Mouse (Mus musculus): Measurements from ENCODE around the gene Glis3. TPM values are rescaled to one million over a fixed set of nuclear protein-coding genes. Genes with fewer than 3 reads are reported as not detected.

The Glis3 gene
- 1 to 10 TPM; 1.2 to 1.3 TPM for total RNA-seq (2021)
- long read RNA-seq, experiment 1 = 0 reads
- long read RNA-seq, experiment 2 = 0 reads

DNA sequence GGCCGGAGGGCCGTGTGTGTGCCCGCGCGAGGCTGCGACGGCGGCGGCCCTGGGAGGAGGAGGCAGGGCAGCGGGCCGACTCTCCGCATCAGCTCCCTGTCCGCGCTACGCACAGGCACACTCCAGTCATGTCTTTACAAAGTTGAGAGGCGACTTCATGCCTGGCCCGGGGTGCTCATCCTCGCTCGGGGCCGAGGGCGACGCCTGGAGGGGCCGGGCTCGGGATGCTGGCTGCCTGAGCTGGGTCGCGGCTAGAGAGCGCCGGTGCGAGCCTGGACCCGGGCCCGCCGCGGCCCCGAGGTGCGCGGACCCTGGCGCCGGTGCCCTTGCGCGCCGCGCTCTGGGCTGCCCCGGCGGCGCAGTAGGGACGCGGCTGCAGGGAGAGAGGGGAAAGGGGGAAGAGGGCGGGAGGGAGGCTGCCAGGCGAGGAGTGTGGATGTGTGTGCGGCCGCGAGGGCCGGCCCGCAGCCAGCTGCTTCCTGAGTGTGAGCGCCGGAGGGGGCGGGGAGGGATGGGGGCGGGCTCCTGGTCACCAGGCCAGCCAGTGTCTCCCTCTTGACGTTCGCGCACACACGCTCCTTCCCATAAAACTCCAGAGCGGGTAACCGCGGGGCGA, at the start of gene Glis3:
Glis3 (minus strand) TSS at position 302 of the 616 bp plus-strand sequence.
- intact Hi-C loops (cut with DNase I) = no loop called here
- DNase-seq = peak; percentile 66 to 75

DNA sequence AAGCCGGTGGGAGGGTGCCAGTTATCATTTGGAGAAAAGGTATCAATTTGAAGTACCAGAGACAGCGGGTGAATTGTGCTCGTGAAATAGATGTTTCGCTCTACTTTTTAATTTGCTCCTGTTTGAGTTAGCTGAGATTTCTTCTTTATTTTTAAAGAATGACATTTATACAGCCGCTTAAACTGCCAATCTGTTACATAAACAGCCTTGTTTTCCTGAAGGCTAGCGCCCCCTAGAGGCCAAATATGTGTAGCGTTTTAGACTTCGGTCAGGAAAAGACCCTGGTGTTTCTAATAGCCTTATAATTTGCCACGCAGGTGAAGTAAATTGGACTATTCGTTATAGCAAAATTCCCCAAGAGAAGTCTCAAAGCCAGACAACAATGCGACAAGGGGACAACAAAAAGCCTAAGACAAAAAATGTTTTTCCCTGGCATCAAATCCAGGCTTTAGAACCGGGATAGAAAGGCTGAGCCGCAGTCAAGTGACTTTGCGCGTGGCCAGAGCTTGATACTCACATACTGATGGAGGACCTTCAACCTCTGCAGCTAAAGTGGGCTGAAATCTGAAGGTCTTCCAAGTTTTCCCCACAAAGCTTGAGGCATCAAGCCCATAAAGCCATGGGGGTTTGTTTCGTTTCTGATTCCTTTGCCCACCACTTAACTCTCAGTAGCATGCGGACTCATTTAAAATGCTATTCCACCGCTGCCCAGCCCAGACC, 46.4 kb upstream of the Glis3 start:
- intact Hi-C loops (cut with DNase I) = loop anchor here (1.0 to 10.0 kb wide), 2 partner anchors 563 to 1282 kb away; no protein-coding TSS in a partner anchor
- peak; percentile 44 to 76 for DNase-seq

DNA sequence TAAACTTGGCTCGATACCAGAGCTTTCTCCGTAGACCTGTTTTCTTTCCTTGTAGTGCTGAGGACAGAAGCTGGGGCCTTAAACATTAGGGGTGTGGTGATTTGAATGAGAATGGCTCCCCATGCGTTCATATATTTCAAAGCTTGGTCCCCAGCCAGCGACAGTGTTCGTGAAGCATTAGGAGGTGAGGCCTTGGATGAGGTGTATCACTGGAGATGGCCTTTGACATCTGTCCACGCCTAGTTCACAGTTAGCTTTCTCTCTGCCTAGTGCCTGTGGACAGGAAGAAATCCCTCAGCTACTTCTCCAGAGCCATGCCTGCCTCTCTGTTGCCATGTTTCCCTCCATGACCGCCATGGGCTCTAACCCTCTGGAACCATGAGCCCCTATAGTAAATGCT, 44.8 kb upstream of the Glis3 start:
- DNase-seq = no peak

DNA sequence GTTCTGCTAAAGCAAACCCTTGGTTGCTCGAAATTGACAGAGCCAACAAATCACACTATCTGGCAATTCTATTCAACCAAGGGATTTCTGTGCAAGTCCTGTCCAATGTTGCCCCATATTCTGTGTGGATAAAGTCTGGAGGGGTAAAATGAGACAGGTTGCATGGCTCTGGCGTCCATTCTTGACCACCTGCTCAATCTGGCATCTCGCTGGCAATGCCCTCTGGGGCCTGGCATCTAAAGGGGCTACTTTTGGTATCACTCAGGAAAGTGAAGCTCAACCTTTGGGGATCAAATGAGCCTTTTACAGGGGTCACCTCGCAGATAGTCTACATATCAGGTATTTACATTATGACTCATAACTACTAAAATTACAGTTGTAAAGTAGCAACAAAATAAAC, 42.7 kb upstream of the Glis3 start:
- intact Hi-C loops (cut with DNase I) = loop anchor here (10.0 kb wide), 1 partner anchor 1278 kb away; no protein-coding TSS in a partner anchor

More for the DNA sequence above, 44.8 kb upstream of the Glis3 start:
- intact Hi-C loops (cut with DNase I) = loop anchor here (10.0 kb wide), 1 partner anchor 1280 kb away; no protein-coding TSS in a partner anchor

DNA sequence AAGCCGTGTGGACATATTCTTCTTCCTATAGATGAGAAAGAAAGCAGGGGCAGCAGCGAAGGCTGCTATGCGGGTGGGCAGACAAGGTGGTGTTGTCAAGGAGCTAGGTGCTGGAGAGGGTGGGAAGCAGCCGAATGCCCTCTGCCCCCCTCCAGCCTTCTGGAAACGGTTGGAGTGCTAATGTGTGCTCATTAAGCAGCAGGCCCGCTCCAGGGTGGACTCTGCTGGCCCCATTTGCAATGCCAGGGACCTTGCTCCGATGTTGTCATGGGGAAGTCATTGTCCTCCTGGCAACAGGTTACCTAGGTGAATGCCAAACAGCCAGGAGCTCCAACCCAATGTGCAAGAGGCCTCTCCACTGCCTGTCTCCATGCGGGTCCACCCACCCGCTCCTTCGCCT, 42.0 kb upstream of the Glis3 start:
- DNase-seq = no peak
- intact Hi-C loops (cut with DNase I) = loop anchor here (10.0 kb wide), 1 partner anchor 1277 kb away; no protein-coding TSS in a partner anchor

More for the DNA sequence above, 42.7 kb upstream of the Glis3 start:
- no peak for DNase-seq

DNA sequence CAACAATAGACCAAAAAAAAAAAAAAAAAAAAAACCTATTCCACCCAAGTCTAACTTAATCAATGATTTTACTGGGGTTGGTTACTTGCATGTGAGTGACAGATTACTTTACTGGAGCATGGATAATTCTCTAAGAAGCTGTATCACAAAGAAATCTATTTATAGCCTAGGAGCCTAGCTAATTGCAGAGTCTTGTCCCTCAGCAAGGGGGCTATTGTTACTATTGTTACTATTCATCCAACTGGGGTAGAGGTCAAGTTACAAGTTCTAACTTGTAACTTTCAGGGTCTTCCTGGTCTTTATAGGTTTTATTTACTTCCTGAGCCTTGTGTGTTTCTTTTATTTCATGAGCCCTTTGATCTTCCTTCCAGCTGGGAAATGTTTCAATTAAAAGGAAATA, 40.1 kb upstream of the Glis3 start:
- intact Hi-C loops (cut with DNase I) = loop anchor here (10.0 kb wide), 1 partner anchor 1275 kb away; no protein-coding TSS in a partner anchor
- DNase-seq = no peak

DNA sequence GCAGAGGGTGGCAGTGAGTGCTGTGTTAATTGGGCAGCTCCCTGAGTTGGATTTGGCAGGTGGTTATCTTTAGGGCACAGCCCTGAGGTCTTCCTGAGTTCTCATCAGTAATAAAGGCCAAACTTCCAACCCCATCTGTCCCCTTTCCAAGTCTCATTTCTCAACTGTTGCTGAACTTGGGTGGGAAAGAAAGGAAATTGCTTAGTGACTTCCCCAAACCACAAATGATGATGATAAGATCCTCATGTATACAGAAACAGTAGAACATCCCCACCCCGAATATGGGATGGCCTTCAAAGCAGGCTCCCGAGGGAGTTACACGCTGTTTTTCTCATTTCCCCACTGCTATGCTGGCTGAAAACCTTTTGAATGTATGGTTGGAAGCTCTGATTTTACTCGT, 34.8 kb upstream of the Glis3 start:
- intact Hi-C loops (cut with DNase I) = loop anchor here (10.0 kb wide), 1 partner anchor 310 kb away; no protein-coding TSS in a partner anchor
- DNase-seq = no peak

DNA sequence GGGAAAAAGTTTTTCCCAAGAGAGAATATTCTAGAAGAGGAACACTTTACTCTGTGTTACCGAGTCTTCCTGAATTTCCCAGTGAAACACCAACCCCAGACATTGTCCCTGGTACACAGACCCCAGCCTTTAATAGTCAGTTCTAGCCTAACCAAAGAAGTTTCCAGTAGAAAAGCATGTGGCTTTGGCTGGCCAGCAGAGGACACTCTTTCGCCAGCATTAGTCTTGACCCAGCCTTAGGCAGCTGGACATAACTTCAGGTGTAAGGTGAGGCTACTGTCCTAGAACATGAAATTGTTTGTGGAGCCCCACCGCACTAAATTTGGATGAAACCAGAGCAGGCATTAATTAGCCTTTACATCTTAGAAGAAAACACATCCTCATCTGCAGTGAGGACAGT, 17.8 kb upstream of the Glis3 start:
- DNase-seq = no peak
- intact Hi-C loops (cut with DNase I) = loop anchor here (2.0 kb wide), 1 partner anchor 61 kb away; no protein-coding TSS in a partner anchor

DNA sequence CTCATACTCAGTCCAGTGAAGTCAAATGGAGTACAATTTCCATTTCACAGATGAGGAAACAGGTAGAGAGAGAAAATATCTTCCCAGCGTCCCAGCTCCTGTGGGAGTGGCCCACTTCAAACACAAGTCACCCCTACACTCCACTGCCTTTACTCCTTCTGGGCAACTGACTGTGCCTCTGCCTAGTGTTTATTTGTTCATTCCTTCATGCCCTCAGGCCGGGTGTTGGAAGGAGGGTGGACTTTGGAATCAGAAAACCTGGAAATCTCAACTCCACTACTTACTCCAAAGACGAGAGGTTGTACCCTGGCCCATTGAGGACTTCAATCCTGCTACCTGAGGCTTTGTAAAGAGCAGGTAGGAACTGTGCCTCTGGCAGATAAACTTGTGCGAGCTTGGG, 6.5 kb upstream of the Glis3 start:
- intact Hi-C loops (cut with DNase I) = no loop called here
- DNase-seq = no peak

DNA sequence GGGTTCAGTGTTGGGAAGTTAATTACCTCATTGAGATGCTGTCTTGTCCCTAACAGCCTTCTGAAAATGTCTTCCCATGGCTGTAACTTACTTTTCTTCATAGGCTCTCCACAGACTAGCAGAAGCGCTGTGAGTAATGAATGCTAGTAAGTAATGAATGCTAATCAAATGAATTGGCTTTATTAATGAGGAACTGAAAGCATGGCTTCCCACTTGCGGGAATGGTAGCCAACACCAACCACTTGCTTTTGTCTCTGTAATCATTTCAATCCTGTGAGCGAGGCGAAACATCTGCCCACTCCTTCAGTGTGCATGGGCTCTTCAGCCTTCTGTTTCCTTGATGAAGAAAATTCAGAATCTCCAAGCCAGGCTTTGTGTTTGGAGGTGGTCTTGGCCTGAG, 5.6 kb upstream of the Glis3 start:
- no peak for DNase-seq
- intact Hi-C loops (cut with DNase I) = no loop called here

DNA sequence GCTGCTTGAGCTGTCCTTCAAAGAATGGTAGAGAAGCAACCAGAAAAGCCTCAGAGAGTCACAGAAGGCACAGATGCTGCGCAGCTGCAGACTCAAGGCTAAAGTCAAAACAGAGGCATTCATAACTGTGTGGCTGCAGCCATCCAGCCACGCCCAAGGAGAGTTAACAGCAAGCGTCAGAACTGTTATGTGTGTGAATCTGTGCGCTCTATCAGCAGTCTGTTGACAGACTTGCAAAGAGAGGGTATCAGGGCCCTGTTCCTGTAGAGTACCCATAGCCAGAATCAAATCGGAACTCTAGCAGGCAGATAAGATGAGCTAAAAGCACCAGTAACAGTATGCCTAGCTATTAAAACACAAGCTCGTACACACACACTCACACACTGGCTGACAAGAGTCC, 4.5 kb upstream of the Glis3 start:
- DNase-seq = no peak
- intact Hi-C loops (cut with DNase I) = no loop called here

DNA sequence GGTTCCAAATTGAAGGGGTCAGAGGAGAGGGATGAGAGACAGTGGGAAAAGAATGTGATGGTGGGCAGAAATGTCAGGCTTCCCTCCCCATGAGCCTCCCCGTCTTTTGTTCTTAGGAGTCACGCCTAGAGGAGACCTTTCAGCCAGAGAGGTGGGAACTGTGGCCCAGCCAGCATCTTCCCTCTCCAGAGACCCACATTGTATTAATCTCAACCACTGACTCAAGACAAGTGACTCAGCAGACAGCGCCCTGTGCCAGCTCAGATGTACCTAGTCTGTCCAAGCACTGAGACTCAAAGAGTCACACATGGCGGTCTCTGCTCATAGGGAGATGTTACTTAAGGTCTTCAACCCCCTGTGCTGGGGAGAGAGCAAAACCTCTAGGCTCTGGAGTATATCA, 3.5 kb upstream of the Glis3 start:
- intact Hi-C loops (cut with DNase I) = no loop called here
- DNase-seq = no peak

DNA sequence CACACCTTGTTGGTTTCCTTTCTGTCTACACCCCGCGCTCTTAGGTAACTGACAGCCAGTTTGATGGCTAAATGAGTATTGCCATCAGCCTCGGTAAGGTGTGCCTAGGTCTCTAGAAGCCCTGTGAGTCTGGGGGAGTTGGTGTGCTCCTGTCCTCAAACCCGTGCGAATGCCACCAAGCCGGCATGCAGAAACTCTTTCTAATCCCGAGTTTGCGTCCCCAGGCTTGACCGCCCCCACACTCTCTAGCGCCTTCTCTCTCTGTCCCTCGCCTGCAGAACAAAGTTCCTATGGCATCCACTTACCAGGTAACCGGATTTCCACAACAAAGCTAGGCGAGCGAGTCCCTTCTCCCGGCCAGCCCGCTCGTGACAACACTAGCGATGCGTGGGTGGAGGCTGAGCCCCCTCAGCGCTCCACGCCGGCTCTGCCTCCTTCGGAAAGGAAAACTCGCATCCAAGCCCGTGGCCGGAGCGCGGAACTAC, 544 bp downstream of the Glis3 start:
- intact Hi-C loops (cut with DNase I) = no loop called here
- no peak for DNase-seq

DNA sequence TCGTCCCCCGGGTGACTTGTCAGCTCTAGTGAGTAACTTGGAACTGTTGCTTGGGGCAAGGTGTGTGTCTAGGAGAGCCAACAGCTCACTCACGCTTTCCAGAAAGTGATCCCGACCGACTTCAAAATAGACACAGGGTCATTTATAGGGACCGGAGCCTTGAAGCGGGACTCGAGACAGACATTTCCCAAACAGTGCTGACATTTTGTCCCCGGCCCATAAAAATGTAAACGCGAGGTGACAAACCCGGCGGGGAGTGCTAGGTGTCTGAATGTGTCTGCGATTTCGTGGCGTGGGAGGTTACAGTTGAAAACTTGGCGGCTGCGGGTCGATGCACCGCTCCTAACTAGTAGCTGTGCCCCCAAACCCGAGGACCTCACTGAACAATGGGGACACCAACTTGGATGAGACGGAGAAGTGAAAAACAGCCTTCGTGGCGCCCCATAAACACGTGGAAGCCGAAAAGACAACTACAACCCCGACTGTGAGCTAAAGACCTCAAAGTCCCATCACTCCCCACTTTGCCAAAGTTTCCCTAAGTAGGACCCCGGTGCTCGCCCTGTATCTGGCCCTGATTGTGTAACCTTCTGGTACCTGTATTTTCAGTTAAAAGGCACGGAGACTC, 1.1 kb downstream of the Glis3 start:
- intact Hi-C loops (cut with DNase I) = no loop called here
- DNase-seq = peak; percentile 5 to 10

DNA sequence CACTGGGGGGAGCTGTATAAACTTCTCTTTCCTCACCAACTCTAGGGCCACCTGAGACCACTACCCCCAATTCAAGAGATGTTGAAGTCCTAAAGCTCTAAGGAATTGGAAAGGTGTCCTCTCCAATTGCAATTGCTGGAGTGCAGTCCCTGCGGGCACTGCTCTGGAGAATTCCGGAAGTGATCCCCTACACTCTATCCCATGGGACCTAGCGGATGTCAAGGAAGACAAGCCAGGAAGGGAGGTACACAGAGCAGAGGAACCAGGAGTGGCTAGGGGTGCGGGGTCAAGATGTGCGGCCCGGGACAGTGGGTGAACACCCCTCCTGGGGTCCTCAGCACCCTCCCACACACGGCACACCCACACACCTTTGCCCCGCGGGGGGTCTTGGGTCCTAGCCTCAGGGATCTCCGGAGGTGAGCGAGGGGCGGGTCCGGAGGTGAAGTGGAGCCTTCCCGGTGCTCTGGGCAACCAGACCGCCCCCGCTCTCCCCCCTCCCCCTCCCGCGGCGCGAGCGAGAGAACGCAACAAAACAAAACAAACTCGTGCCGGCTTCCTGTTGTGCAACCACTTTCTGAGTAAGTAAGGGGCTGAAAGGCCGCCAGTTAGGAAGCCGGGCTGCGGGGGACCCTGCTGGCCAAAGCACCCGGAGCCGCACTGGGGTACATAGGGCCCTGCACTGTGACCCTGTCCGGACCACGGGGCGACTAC, 2.0 kb downstream of the Glis3 start:
- intact Hi-C loops (cut with DNase I) = no loop called here
- peak; percentile 57 to 59 for DNase-seq

DNA sequence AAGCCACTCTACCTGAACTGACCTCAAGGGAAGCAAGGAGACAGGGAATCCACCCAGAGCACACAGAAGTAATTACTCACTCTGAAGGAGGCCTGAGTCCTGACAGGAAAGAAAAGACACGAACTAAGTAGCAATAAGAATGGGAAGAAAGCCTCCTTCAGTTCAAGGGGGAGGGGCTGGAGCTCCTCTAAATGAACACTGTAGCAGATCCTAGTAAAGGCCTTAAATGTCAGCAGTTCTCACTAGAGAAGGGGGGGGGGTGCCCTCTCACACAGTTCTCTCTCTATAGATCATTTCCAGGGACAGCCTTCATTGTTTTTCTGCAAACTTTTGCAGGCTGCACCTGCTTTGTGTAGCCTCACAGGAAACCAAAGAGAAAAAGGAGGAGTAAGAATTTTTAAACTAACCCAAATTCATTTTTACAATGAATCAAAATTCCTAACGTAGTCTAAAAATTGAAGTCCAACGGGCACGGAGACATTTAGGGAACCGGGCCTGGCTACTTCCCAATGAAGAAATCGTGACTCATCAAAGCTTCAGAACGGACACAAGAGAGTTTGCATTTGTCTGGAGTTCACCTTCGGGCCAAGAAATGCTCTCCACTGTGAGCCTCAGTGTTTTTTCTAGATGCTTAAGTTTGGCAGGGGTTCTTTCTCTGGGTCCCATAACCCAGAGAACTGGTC, 2.7 kb downstream of the Glis3 start:
- intact Hi-C loops (cut with DNase I) = no loop called here
- DNase-seq = peak; percentile 9 to 18

DNA sequence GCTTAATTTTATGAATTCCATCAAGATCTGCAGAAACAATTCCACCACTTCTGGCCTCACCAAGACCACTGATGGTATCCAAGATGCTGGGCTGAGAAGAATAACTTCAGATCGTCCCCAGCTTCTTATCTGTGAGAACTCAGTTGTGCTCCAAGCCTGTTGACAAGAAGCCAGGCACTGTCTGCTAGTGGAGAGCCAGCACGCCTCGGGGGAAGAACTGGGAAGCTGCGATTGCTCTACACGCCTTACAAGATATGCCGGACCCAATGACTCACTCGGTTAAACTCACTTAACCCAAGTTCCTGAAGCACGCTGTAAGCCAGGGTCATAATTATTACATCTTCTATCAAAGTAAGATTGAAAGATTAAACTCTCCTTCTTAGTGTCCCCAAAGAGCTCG, 16.1 kb downstream of the Glis3 start:
- peak; percentile 51 to 54 for DNase-seq
- intact Hi-C loops (cut with DNase I) = no loop called here

DNA sequence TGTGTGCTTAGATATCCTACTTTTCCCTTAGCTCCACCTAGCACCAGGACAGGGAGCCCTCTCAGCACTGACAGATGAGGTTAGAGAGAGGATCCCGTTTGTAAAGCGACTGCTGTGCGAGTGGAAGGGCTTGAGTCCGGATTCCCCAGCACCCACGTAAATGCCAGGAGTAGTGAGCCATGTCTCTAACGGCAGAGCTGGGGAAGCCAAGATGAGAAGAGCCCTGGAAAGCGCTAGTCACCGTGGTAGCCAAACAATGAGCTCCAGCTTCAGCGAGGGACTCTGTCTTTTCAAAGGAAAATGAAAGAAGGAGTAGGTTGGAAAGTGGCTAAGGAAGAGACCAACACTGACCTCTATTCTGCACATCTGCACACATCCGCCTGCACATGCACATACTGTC, 16.7 kb downstream of the Glis3 start:
- intact Hi-C loops (cut with DNase I) = no loop called here
- no peak for DNase-seq

DNA sequence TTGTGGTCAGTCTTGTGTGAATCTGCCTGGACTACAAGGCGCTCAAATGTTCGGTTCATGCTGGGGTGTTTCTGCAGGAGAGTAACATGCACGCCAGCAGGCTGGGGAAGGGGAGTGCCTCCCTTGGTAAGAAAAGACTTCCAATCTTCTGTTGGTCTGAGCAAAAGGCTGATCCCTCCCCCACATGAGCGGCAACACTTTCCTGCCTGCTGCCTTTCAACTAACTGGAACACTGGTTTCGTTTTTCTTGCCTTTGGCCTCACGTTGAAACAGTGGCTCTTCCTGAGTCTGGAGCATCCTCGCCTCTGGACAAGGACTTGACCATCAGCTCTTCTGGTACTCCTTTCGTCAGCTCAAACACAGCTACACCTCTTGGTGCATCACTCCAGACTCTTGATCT, 17.4 kb downstream of the Glis3 start:
- DNase-seq = no peak

DNA sequence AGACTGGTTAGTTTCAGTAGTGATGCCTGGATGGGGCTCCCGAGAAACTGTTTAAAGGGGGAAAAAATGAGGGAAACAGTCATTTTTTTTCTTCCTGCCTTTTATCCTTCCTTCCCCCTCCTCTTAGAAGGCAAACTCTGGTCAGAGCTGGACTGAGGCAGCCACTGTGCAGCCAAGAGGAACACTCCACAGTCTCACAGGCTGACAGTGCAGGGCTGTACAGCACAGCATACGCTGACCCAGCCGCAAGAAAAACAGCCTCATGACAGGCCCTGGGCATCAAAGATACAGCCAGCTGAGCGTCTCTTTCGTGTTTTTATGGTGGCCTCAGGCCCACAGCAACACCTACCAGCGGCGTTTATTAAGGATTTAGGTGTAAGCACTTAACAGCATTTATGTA, 19.0 kb downstream of the Glis3 start:
- no peak for DNase-seq
- intact Hi-C loops (cut with DNase I) = no loop called here

More for the DNA sequence above, 17.4 kb downstream of the Glis3 start:
- intact Hi-C loops (cut with DNase I) = no loop called here

Data from heart, postnatal 14 days (tissue).